Mouse (Mus musculus) T-cell, adult 66 days (primary cell): ENCODE results near the gene Gm28539. TPM values are rescaled to one million over a fixed set of nuclear protein-coding genes. Genes with fewer than 3 reads are reported as not detected.

Experiments used
- total RNA-seq, 2 experiments: library from RNA; stranded (reverse); gene quantifications; 3 replicates in 1 of 2; 4 replicates in 1 of 2; pipeline ENCODE4 v1.2.4; 2023

Gm28539 gene
- 1 to 10 TPM in 1 of 2 experiments, not detected in 1; 4.9 TPM for total RNA-seq

GRCm38 (mm10) chr16:18836468-18837208, at the start of gene Gm28539, which contains the start of gene 2510002D24Rik:
Gm28539 (plus strand) TSS chr16:18836584.
2510002D24Rik (plus strand) TSS chr16:18836578.

GRCm38 (mm10) chr16:18811468-18812384, 24.7 kb upstream of the Gm28539 start, which contains the start of the genes Ufd1 and Cdc45:
Ufd1 (plus strand) TSS chr16:18811779.
Cdc45 (minus strand) TSS chr16:18811987.

GRCm38 (mm10) chr16:18876442-18877308, 40.3 kb downstream of the Gm28539 start, which contains the start of the genes Mrpl40 and Hira:
Mrpl40 (minus strand) TSS chr16:18876862.
Hira (plus strand) TSS chr16:18877037.

Other genes with a start within 250 kb of the Gm28539 start
- gene Tbx1, start 245.9 kb upstream of the Gm28539 start, total RNA-seq: not detected
- not detected for gene Gp1bb, start 214.2 kb upstream of the Gm28539 start, total RNA-seq
- gene Gm49601, start 210.2 kb upstream of the Gm28539 start, total RNA-seq: not detected
- gene Sept5, start 206.6 kb upstream of the Gm28539 start, total RNA-seq: under 1 TPM; 0.21 to 0.26 TPM
- not detected for gene Cldn5, start 59.7 kb upstream of the Gm28539 start, total RNA-seq
- gene Ufd1, start 24.8 kb upstream of the Gm28539 start, total RNA-seq: 100 to 1,000 TPM; 107 to 114 TPM
- 1 to 10 TPM; 4.3 to 6.8 TPM for gene Cdc45, start 24.6 kb upstream of the Gm28539 start, total RNA-seq
- 10 to 100 TPM; 54.9 to 59.3 TPM for gene 2510002D24Rik, start within 50 bp of the Gm28539 start, total RNA-seq
- gene Mrpl40, start 40.3 kb downstream of the Gm28539 start, total RNA-seq: 10 to 100 TPM; 37.1 to 41.2 TPM
- gene Hira, start 40.5 kb downstream of the Gm28539 start, total RNA-seq: 100 to 1,000 TPM in 1 of 2 experiments, 10 to 100 TPM in 1; 84.5 to 111 TPM